Mouse (Mus musculus) frontal cortex, postnatal 14 days (tissue): Measurements from ENCODE around the gene Slc1a1.
A peak's percentile ranks its signal among the peaks of the same experiment; 100 is the strongest.

Experiments used
- DNase-seq, 2 experiments: peaks; one replicate each; pipeline ENCODE4 v3.0.0; 2022; ENCODE audit warnings: low spot score in 2 of 2

Gene Slc1a1

DNA sequence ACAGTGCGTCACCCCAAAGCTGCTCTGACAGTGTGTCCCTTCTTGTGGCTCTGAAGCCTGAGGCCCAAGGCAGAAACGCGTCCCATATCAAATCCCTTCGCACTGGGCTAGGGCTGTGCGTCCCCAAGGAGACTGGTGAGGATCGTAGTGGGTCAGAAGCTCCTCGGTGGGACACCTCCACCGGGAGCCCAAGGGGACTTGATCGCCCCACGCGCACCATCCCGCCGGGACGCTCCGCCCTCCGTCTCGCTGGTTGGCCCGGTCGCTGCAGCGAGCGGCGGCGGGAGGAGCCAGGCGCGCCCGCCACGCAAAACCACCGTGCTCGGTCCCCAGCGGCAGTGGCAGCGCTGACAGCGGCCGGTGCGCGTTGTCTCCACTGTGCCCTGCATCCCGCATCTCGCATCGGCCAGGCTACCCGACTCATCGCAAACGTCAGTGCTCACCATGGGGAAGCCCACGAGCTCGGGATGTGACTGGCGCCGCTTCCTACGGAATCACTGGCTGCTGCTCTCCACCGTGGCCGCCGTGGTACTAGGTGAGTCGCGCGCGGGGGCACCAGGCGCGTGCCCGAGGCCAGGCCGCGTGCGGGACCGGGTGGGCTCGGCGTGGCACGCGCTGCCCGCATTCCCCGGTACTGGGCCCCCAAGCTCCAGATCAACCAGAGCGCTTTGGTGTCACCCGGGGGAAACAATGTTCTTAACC, at the start of gene Slc1a1:
Gene Slc1a1 (plus strand): TSS at position 252 of the 702 bp plus-strand sequence.
- peak; percentile 44 to 75 for DNase-seq

DNA sequence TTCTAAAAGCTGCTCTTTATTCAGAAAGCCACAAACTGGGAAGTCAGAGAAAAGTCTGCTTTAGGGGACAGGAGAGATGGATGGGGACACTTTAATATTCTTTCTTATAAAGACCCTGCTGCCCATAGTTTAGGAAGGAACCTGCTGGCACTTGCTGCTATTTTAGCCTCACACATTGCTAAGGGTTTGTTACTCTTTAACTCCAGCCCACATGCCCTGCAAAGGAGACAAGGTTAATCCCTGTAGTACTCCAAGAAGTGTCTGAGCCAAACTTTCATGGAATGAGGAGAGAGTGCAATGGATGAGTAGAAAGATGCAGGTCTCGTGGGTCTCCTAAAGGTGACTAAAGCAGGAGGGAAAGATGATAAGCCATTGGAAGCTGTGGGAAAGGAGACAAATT, 44.7 kb upstream of the Slc1a1 start:
- no peak for DNase-seq

GRCm38 (mm10) chr19:28793307-28793706, 41.5 kb upstream of the Slc1a1 start:
- DNase-seq = no peak

GRCm38 (mm10) chr19:28796146-28796848, 38.6 kb upstream of the Slc1a1 start:
- DNase-seq = no peak

DNA sequence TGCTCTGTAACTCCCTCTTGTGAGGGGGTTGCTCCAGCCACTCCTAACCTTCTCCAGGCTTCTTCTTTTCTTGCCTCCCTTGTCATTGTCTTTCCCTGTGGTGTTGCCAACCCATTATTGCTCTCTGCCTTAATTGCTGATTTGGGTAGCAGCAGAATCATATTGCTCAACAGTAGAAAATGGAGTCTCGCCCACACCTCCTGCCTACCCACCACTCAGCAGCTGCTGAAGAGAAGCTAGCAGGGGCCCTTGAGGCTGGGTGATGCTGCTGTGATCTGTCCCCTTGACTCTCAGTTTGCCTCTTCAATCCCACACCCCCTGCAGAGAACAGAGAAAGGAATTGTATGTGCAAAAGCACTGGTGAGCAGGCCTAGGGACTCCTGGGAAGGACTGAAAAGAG, 37.9 kb upstream of the Slc1a1 start:
- no peak for DNase-seq

GRCm38 (mm10) chr19:28797611-28798010, 37.2 kb upstream of the Slc1a1 start:
- no peak for DNase-seq

- no peak for DNase-seq
These were observed 34.4 kb upstream of the Slc1a1 start for GRCm38 (mm10) chr19:28800448-28800847.

- DNase-seq = no peak
These were observed 28.6 kb upstream of the Slc1a1 start for GRCm38 (mm10) chr19:28806276-28806675.

DNA sequence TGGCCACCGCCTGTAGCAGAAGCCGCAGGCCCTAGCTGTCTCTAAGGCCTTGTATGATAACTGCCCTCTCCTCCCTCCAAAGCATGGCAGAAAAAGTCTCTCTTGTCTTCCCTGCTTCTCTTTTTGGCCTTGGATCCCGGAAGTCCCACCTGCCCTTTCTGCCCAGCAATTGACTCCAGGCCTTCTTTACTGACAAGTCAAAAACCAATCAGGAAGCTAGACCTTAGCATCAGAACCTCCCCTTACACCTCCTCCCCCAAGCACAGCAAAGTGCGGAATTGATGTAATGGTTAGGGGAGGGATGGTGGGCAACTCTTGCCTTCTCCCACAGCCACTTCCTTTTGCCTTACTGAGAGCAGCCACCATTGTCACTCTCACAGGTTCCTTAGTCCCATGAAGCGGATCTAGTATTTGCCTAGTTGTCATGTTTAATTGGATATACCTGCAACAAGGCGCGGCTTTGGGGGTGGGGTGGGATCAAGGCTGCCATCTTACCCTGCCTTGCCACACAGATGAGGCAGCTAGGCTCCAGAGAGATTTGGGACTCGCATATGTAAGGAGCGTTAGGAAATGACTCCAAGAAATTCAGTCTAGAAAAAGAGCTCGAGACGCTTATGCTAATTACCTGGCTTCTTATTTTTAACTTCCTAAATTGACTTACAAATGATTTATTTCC, 27.9 kb upstream of the Slc1a1 start:
- no peak for DNase-seq

GRCm38 (mm10) chr19:28807497-28807871, 27.4 kb upstream of the Slc1a1 start:
- no peak for DNase-seq

DNA sequence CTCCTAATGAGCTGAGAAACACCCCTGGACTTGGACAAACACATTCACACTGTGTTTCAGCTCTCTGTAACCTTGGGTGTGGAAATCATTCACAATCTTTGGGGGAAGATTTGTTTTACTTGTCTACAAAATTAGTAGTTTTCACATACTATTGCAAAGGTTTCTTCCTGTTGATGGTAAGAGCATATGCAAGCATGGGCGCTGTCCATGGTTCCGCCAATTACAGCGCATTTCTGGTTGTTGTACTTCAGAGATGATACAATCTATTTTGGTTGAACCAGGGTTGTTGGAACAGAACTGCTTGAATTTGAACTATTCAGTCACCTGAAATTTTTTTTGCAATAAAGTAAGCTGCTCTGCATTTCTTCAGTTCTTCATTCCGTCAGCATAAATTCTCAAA, 16.6 kb upstream of the Slc1a1 start:
- no peak for DNase-seq

DNA sequence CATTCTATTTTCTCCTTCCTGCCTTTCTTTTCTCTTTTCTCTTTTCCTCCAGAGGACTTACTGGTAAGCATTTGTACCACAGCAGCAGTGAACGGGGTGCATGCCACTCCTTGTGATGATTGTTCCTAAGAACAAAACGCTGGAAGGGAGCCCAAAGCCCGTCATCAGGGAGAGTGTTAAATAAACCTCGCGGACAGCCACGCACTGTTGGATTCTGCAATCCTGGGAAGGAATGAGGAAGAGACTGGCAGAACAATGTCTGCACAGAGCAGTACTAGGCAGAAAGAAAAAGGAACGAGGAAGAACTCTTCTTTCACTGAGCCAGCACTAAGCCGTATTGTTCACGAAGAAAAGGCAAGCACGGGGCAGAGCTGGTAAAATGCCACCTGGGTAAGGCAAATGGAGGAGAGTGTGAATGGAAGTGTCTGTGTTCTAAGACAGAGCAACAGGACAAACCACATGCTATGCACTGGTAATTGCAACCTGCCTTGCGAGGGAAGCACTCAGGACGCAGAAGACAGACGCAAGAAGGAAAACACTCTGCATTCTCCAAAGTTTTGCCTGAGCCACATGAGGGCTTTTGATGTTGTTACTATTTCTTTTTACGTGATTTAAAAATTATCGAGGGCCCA, 7.0 kb upstream of the Slc1a1 start:
- DNase-seq = no peak

GRCm38 (mm10) chr19:28831324-28831723, 3.5 kb upstream of the Slc1a1 start:
- no peak for DNase-seq

- no peak for DNase-seq
These were observed 2.2 kb upstream of the Slc1a1 start for GRCm38 (mm10) chr19:28832605-28833004.

- DNase-seq = peak in 1 of 2 experiments; percentile 17
These were observed 461 bp upstream of the Slc1a1 start for GRCm38 (mm10) chr19:28834388-28834787.

DNA sequence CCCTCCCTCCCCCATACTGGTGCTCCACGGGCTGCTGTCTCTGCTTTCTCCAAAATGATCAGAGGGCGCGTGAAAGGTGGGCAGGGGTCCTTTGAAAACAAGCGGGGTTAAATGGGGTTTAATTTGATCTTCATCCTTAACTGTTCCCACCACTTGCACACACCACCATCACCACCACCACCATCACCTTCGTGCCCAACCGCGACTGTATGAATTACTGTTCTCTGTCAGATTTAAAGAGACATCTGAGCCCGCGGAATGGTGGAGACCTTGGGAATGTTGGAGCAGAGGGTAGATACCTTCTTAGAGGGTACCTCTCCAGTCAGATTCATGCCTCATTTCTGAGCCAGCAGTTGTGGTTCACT, 633 bp downstream of the Slc1a1 start:
- peak in 1 of 2 experiments; percentile 14 for DNase-seq

- no peak for DNase-seq
These were observed 1.3 kb downstream of the Slc1a1 start for GRCm38 (mm10) chr19:28836116-28836515.

- DNase-seq = no peak
These were observed 2.0 kb downstream of the Slc1a1 start for GRCm38 (mm10) chr19:28836651-28837410.

GRCm38 (mm10) chr19:28838796-28839195, 3.9 kb downstream of the Slc1a1 start:
- no peak for DNase-seq

DNA sequence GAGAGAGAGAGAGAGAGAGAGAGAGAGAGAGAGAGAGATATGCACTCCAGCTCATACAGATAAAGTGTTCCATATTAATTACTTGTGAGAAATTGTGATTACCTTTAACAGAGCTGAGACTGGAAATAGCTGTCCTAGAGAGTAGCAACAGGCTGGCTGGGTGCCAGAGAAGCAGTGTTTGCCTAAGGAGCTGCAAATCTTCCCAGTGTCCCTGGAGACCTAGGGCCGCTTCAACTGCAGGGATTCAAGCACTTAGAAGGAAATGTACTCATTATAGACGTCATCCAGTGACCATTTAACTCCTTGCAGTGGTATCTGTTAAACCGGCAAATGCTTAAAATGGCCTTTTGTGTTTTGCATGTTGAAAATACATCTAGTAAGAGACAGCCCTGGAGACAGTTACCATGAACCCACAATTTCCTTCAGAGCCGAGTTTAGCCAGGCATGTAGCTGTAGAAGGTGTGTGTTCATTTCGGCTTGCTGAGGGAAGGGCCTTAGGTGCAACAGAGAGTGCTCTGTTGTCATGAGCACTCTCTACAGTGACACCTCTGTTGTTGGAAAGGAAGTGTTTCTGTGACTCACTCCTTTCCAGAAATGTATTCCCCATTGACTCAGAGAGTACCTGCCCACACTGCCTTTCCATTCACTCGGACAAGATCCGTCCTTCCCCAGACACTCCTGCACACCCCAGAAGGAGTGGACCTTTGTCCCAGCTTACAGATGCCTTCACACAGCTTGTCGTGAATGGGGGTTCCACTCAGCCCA, 10.3 kb downstream of the Slc1a1 start:
- no peak for DNase-seq

GRCm38 (mm10) chr19:28850510-28850909, 15.7 kb downstream of the Slc1a1 start:
- no peak for DNase-seq
